In genomic region chr2:89544516-89544915, GRCm38 (mm10) we compare ENCODE assay signal across 23 mouse cellular contexts. TPM values are rescaled to one million over a fixed set of nuclear protein-coding genes. Genes with fewer than 3 reads are reported as not detected.
DNase-seq lines count a peak whose midpoint lies in the region; ATAC-seq and TF ChIP-seq lines count a peak whose summit lies in the region.
"Had no signal": no experiment of that assay in that cellular context is flagged by ENCODE, and none has a peak within 500 bp of the region (broad histone marks: within the 10 kb centered on the region; RNA-seq: fewer than 3 reads in every experiment).

No protein-coding gene starts in this region.

- ATAC-seq in forebrain, embryonic 14.5 days: no peak
- ATAC-seq in forebrain, embryonic 16.5 days: no peak
- peak; percentile 38; the same call in 1 of the 2 replicates for ATAC-seq in midbrain, postnatal 0 days (ENCODE audit: low FRiP score)
- ATAC-seq: forebrain, embryonic 15.5 days had no signal

- intact Hi-C loops in left cerebral cortex, adult 2 months (cut with DNase I): loop anchor here (2.0 kb wide), 1 partner anchor 1192 kb away; no protein-coding TSS in a partner anchor
- intact Hi-C loops in left cerebral cortex, postnatal 36 days (cut with DNase I): loop anchor here (5.0 kb wide), 1 partner anchor 1187 kb away; no protein-coding TSS in a partner anchor

- TF ChIP-seq CTCF in left cerebral cortex, adult 2 months (IDR thresholded peaks at IDR 0.05): peak; percentile 72
- peak; percentile 82 for TF ChIP-seq CTCF in midbrain, postnatal 0 days (IDR thresholded peaks at IDR 0.05)

- no peak overlapping the region for H3K4me3 ChIP-seq in forebrain, embryonic 14.5 days (ENCODE audit: low read depth, low read length)
- H3K4me3 ChIP-seq in forebrain, embryonic 16.5 days (replicated peaks; ENCODE audit: low read length): no peak overlapping the region
- no peak overlapping the region for H3K4me3 ChIP-seq in left cerebral cortex, adult 2 months
- H3K4me3 ChIP-seq in midbrain, postnatal 0 days (ENCODE audit: low read depth, low read length): no peak overlapping the region
- H3K4me3 ChIP-seq: embryonic facial prominence, embryonic 12.5 days; forebrain, embryonic 15.5 days; limb, embryonic 15.5 days; lung, embryonic 15.5 days; neural tube, embryonic 12.5 days had no signal

- H3K9ac ChIP-seq in forebrain, embryonic 14.5 days (ENCODE audit: low read length): no peak overlapping the region
- H3K9ac ChIP-seq in forebrain, embryonic 16.5 days (replicated peaks; ENCODE audit: low read depth, low read length): no peak overlapping the region
- no peak overlapping the region for H3K9ac ChIP-seq in midbrain, postnatal 0 days (replicated peaks; ENCODE audit: low read length, poor library complexity, severe bottlenecking)
- H3K9ac ChIP-seq: embryonic facial prominence, embryonic 12.5 days; forebrain, embryonic 15.5 days; limb, embryonic 15.5 days; lung, embryonic 15.5 days; neural tube, embryonic 12.5 days had no signal

- H3K4me2 ChIP-seq in forebrain, embryonic 14.5 days (ENCODE audit: low read length): no peak overlapping the region
- H3K4me2 ChIP-seq in forebrain, embryonic 16.5 days (ENCODE audit: low read length): no peak overlapping the region
- H3K4me2 ChIP-seq in midbrain, postnatal 0 days (ENCODE audit: low read depth, low read length, poor library complexity, severe bottlenecking): no peak overlapping the region
- H3K4me2 ChIP-seq: embryonic facial prominence, embryonic 12.5 days; forebrain, embryonic 15.5 days; limb, embryonic 15.5 days; lung, embryonic 15.5 days; neural tube, embryonic 12.5 days had no signal

- 62% methylated on average over 2 of the region's 2 CpGs for WGBS in forebrain, embryonic 14.5 days
- WGBS in forebrain, embryonic 16.5 days: 57% methylated on average over 2 of the region's 2 CpGs
- WGBS in midbrain, postnatal 0 days: 38% methylated on average over 2 of the region's 2 CpGs

- no peaks in the 10 kb centered on the region for H3K4me1 ChIP-seq in forebrain, embryonic 14.5 days (ENCODE audit: control insufficient read depth, insufficient read depth, low read length)
- H3K4me1 ChIP-seq in forebrain, embryonic 16.5 days (replicated peaks; ENCODE audit: control insufficient read depth, insufficient read depth, low read length): no peaks in the 10 kb centered on the region
- H3K4me1 ChIP-seq in midbrain, postnatal 0 days (ENCODE audit: insufficient read depth, low read length): no peaks in the 10 kb centered on the region
- H3K4me1 ChIP-seq: embryonic facial prominence, embryonic 12.5 days; forebrain, embryonic 15.5 days; limb, embryonic 15.5 days; lung, embryonic 15.5 days; neural tube, embryonic 12.5 days had no signal

- H3K27me3 ChIP-seq in forebrain, embryonic 14.5 days (replicated peaks; ENCODE audit: control insufficient read depth, insufficient read depth, low read length): no peaks in the 10 kb centered on the region
- H3K27me3 ChIP-seq in forebrain, embryonic 16.5 days (replicated peaks; ENCODE audit: control insufficient read depth, insufficient read depth, low read length): no peaks in the 10 kb centered on the region
- no peaks in the 10 kb centered on the region for H3K27me3 ChIP-seq in midbrain, postnatal 0 days (ENCODE audit: insufficient read depth, low read length)
- H3K27me3 ChIP-seq: embryonic facial prominence, embryonic 12.5 days; forebrain, embryonic 15.5 days; limb, embryonic 15.5 days; lung, embryonic 15.5 days; neural tube, embryonic 12.5 days had no signal

- no peak overlapping the region for H3K27ac ChIP-seq in forebrain, embryonic 14.5 days (ENCODE audit: low read depth, low read length)
- no peak overlapping the region for H3K27ac ChIP-seq in forebrain, embryonic 16.5 days (ENCODE audit: low read length)
- H3K27ac ChIP-seq in left cerebral cortex, adult 2 months: no peak overlapping the region
- no peak overlapping the region for H3K27ac ChIP-seq in midbrain, postnatal 0 days (ENCODE audit: low read depth, low read length)
- H3K27ac ChIP-seq: embryonic facial prominence, embryonic 12.5 days; forebrain, embryonic 15.5 days; limb, embryonic 15.5 days; lung, embryonic 15.5 days; neural tube, embryonic 12.5 days had no signal

- H3K9me3 ChIP-seq in forebrain, embryonic 14.5 days (replicated peaks; ENCODE audit: control insufficient read depth, low read length): no peaks in the 10 kb centered on the region
- no peaks in the 10 kb centered on the region for H3K9me3 ChIP-seq in forebrain, embryonic 16.5 days (ENCODE audit: control insufficient read depth, low read length)
- H3K9me3 ChIP-seq in midbrain, postnatal 0 days (ENCODE audit: low read length): no peaks in the 10 kb centered on the region
- H3K9me3 ChIP-seq: embryonic facial prominence, embryonic 12.5 days; forebrain, embryonic 15.5 days; limb, embryonic 15.5 days; lung, embryonic 15.5 days; neural tube, embryonic 12.5 days had no signal

- peak; percentile 44 for DNase-seq in forebrain, embryonic 14.5 days (ENCODE audit: low spot score)
- DNase-seq in left cerebral cortex, adult 2 months (ENCODE audit: extremely low spot score in 1 of 2, low spot score in 2 of 2): no peak
- no peak for DNase-seq in left cerebral cortex, postnatal 36 days (ENCODE audit: low spot score in 2 of 2)
- DNase-seq in NIH3T3 (ENCODE audit: low read depth): peak; percentile 23
- peak; percentile 69 for DNase-seq in midbrain, postnatal 0 days (ENCODE audit: low spot score)
- no peak for DNase-seq in spleen, postnatal 10 days (ENCODE audit: low spot score in 2 of 2)
- DNase-seq in adrenal gland, adult 18-20 months (ENCODE audit: low spot score in 2 of 2): no peak
- DNase-seq: cerebellum, adult 2 months; gastrocnemius, postnatal 10 days; kidney, adult 11 months; kidney, postnatal 36 days had no signal

- H3K36me3 ChIP-seq in forebrain, embryonic 14.5 days (ENCODE audit: control insufficient read depth, insufficient read depth, low read length): no peaks in the 10 kb centered on the region
- no peaks in the 10 kb centered on the region for H3K36me3 ChIP-seq in forebrain, embryonic 16.5 days (ENCODE audit: control insufficient read depth, insufficient read depth)
- no peaks in the 10 kb centered on the region for H3K36me3 ChIP-seq in midbrain, postnatal 0 days (ENCODE audit: insufficient read depth, low read length)
- H3K36me3 ChIP-seq: embryonic facial prominence, embryonic 12.5 days; forebrain, embryonic 15.5 days; limb, embryonic 15.5 days; lung, embryonic 15.5 days; neural tube, embryonic 12.5 days had no signal

RNA-seq across cellular contexts. Expression of gene Olfr1243, which starts 13.2 kb away (rescaled TPM):
- not detected in 2 replicates for polyA plus RNA-seq in forebrain, embryonic 14.5 days (2014; fragmentation: Nextera tagmentation; extraction: Ambion mirVana)
- polyA plus RNA-seq in forebrain, embryonic 16.5 days (2015; fragmentation: Nextera tagmentation; extraction: Ambion mirVana): not detected in 2 replicates
- total RNA-seq in left cerebral cortex, adult 2 months (2021): not detected
- total RNA-seq in left cerebral cortex, postnatal 36 days (2021): not detected
- not detected in 2 replicates for total RNA-seq in midbrain, postnatal 0 days (2014; rRNA removed)
- not detected in 2 replicates for polyA plus RNA-seq in midbrain, postnatal 0 days (2015; fragmentation: Nextera tagmentation; extraction: Ambion mirVana)
- total RNA-seq in adrenal gland, adult 18-20 months (2021): not detected
- total RNA-seq: gastrocnemius, postnatal 10 days; heart, postnatal 25 days; left cerebral cortex, adult 18-20 months had no signal
- polyA plus RNA-seq: C2C12; cerebellum, adult 2 months; embryonic facial prominence, embryonic 12.5 days; forebrain, embryonic 15.5 days; limb, embryonic 15.5 days; lung, embryonic 15.5 days; neural tube, embryonic 12.5 days; small intestine, adult 2 months; stomach, embryonic 16.5 days; urinary bladder, adult 2 months had no signal

RNA-seq across cellular contexts. Expression of gene Olfr1245, which starts 33.7 kb away (rescaled TPM):
- not detected in 2 replicates for polyA plus RNA-seq in forebrain, embryonic 14.5 days (2014; fragmentation: Nextera tagmentation; extraction: Ambion mirVana)
- not detected in 2 replicates for polyA plus RNA-seq in forebrain, embryonic 16.5 days (2015; fragmentation: Nextera tagmentation; extraction: Ambion mirVana)
- total RNA-seq in left cerebral cortex, adult 2 months (2021): not detected
- total RNA-seq in left cerebral cortex, postnatal 36 days (2021): not detected
- not detected in 2 replicates for total RNA-seq in midbrain, postnatal 0 days (2014; rRNA removed)
- not detected in 2 replicates for polyA plus RNA-seq in midbrain, postnatal 0 days (2015; fragmentation: Nextera tagmentation; extraction: Ambion mirVana)
- not detected for total RNA-seq in adrenal gland, adult 18-20 months (2021)
- total RNA-seq: gastrocnemius, postnatal 10 days; heart, postnatal 25 days; left cerebral cortex, adult 18-20 months had no signal
- polyA plus RNA-seq: C2C12; cerebellum, adult 2 months; embryonic facial prominence, embryonic 12.5 days; forebrain, embryonic 15.5 days; limb, embryonic 15.5 days; lung, embryonic 15.5 days; neural tube, embryonic 12.5 days; small intestine, adult 2 months; stomach, embryonic 16.5 days; urinary bladder, adult 2 months had no signal

RNA-seq across cellular contexts. Expression of gene Olfr1242, which starts 46.4 kb away (rescaled TPM):
- not detected in 2 replicates for polyA plus RNA-seq in forebrain, embryonic 14.5 days (2014; fragmentation: Nextera tagmentation; extraction: Ambion mirVana)
- polyA plus RNA-seq in forebrain, embryonic 16.5 days (2015; fragmentation: Nextera tagmentation; extraction: Ambion mirVana): not detected in 2 replicates
- not detected for total RNA-seq in left cerebral cortex, adult 2 months (2021)
- total RNA-seq in left cerebral cortex, postnatal 36 days (2021): not detected
- not detected in 2 replicates for total RNA-seq in midbrain, postnatal 0 days (2014; rRNA removed)
- polyA plus RNA-seq in midbrain, postnatal 0 days (2015; fragmentation: Nextera tagmentation; extraction: Ambion mirVana): not detected in 2 replicates
- not detected for total RNA-seq in adrenal gland, adult 18-20 months (2021)
- total RNA-seq: gastrocnemius, postnatal 10 days; heart, postnatal 25 days; left cerebral cortex, adult 18-20 months had no signal
- polyA plus RNA-seq: C2C12; cerebellum, adult 2 months; embryonic facial prominence, embryonic 12.5 days; forebrain, embryonic 15.5 days; limb, embryonic 15.5 days; lung, embryonic 15.5 days; neural tube, embryonic 12.5 days; small intestine, adult 2 months; stomach, embryonic 16.5 days; urinary bladder, adult 2 months had no signal

RNA-seq across cellular contexts. Expression of gene Olfr1246, which starts 48.4 kb away (rescaled TPM):
- not detected in 2 replicates for polyA plus RNA-seq in forebrain, embryonic 14.5 days (2014; fragmentation: Nextera tagmentation; extraction: Ambion mirVana)
- polyA plus RNA-seq in forebrain, embryonic 16.5 days (2015; fragmentation: Nextera tagmentation; extraction: Ambion mirVana): not detected in 2 replicates
- total RNA-seq in left cerebral cortex, adult 2 months (2021): not detected
- total RNA-seq in left cerebral cortex, postnatal 36 days (2021): not detected
- total RNA-seq in midbrain, postnatal 0 days (2014; rRNA removed): not detected in 2 replicates
- polyA plus RNA-seq in midbrain, postnatal 0 days (2015; fragmentation: Nextera tagmentation; extraction: Ambion mirVana): not detected in 2 replicates
- total RNA-seq in adrenal gland, adult 18-20 months (2021): not detected
- total RNA-seq: gastrocnemius, postnatal 10 days; heart, postnatal 25 days; left cerebral cortex, adult 18-20 months had no signal
- polyA plus RNA-seq: C2C12; cerebellum, adult 2 months; embryonic facial prominence, embryonic 12.5 days; forebrain, embryonic 15.5 days; limb, embryonic 15.5 days; lung, embryonic 15.5 days; neural tube, embryonic 12.5 days; small intestine, adult 2 months; stomach, embryonic 16.5 days; urinary bladder, adult 2 months had no signal

RNA-seq across cellular contexts. Expression of gene Olfr1241, which starts 57.6 kb away (rescaled TPM):
- polyA plus RNA-seq in forebrain, embryonic 14.5 days (2014; fragmentation: Nextera tagmentation; extraction: Ambion mirVana): not detected in 2 replicates
- polyA plus RNA-seq in forebrain, embryonic 16.5 days (2015; fragmentation: Nextera tagmentation; extraction: Ambion mirVana): not detected in 2 replicates
- total RNA-seq in left cerebral cortex, adult 2 months (2021): not detected
- not detected for total RNA-seq in left cerebral cortex, postnatal 36 days (2021)
- not detected in 2 replicates for total RNA-seq in midbrain, postnatal 0 days (2014; rRNA removed)
- polyA plus RNA-seq in midbrain, postnatal 0 days (2015; fragmentation: Nextera tagmentation; extraction: Ambion mirVana): not detected in 2 replicates
- total RNA-seq in adrenal gland, adult 18-20 months (2021): not detected
- total RNA-seq: gastrocnemius, postnatal 10 days; heart, postnatal 25 days; left cerebral cortex, adult 18-20 months had no signal
- polyA plus RNA-seq: C2C12; cerebellum, adult 2 months; embryonic facial prominence, embryonic 12.5 days; forebrain, embryonic 15.5 days; limb, embryonic 15.5 days; lung, embryonic 15.5 days; neural tube, embryonic 12.5 days; small intestine, adult 2 months; stomach, embryonic 16.5 days; urinary bladder, adult 2 months had no signal

Comparison
In these comparisons a context has a peak if more than half of its experiments do, and no peak if none do; other contexts are left out.
1. DNase-seq: peak in forebrain, embryonic 14.5 days (single experiment), NIH3T3 (single experiment) and midbrain, postnatal 0 days (single experiment); none in left cerebral cortex, adult 2 months (0 of 2), left cerebral cortex, postnatal 36 days (0 of 2), spleen, postnatal 10 days (0 of 2) and adrenal gland, adult 18-20 months (0 of 2).